Mouse (Mus musculus): ENCODE measurements at regions not wholly inside any gene's neighbourhood (a gene's known extent, or its start where the extent isn't known, plus 50 kb on each side); places are given as distances from the start of the nearest gene placed in this dataset.

DNA sequence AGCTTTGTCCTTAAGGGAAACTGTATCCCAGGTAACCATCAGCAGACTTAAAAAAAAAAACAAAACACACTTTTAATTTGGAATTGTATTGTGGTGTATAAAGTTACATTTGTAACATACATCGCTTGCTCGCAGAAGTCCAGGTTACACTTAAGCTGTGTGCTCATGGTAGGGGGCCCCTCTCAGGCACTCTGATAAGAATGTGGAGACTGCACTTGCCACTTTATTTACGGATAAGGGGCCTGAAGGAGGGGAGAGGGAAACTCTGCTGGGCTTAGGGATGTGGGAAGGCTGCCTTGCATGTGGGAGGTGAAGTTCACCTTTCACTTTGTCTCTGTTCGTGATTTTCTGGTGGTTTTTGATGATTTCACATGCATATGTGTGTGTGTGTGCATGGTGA, 58.7 kb downstream of the Ccdc185 start:
- TF ChIP-seq EP300 (IDR thresholded peaks at IDR 0.05) (no peak), CTCF (IDR thresholded peaks at IDR 0.05) (no peak)
